In genomic region chr7:125444076-125444463, GRCm38 (mm10) we compare ENCODE assay signal across 7 mouse cellular contexts. TPM values are rescaled to one million over a fixed set of nuclear protein-coding genes. Genes with fewer than 3 reads are reported as not detected.
DNase-seq lines count a peak whose midpoint lies in the region; ATAC-seq and TF ChIP-seq lines count a peak whose summit lies in the region.

No protein-coding gene starts in this region.

- DNase-seq in lung, adult 2 months = peak; percentile 28
- DNase-seq in lung, postnatal 10 days = no peak
- peak; percentile 10 for DNase-seq in liver
- DNase-seq in ovary, postnatal 10 days (ENCODE audit: low spot score) = no peak

- peak overlapping the region; percentile 67 for H3K9ac ChIP-seq in embryonic facial prominence, embryonic 12.5 days
- H3K9ac ChIP-seq in heart, embryonic 16.5 days (ENCODE audit: low read length) = peak overlapping the region; percentile 87
- H3K9ac ChIP-seq in neural tube, embryonic 13.5 days = peak overlapping the region; percentile 81

- no peak for TF ChIP-seq POLR2A in lung, adult 2 months (IDR thresholded peaks at IDR 0.05; ENCODE audit: borderline replicate concordance, extremely low read depth, low read depth, low read length)

- peak overlapping the region; percentile 55 for H3K4me2 ChIP-seq in embryonic facial prominence, embryonic 12.5 days (replicated peaks)
- H3K4me2 ChIP-seq in heart, embryonic 16.5 days (ENCODE audit: low read depth, low read length) = peak overlapping the region; percentile 88
- peak overlapping the region; percentile 87 for H3K4me2 ChIP-seq in neural tube, embryonic 13.5 days

- TF ChIP-seq CTCF in lung, adult 2 months (IDR thresholded peaks at IDR 0.05; ENCODE audit: insufficient read depth, low read length) = no peak

- 12% methylated on average over 10 of the region's 10 CpGs for WGBS in lung, adult 2 months
- 25% methylated on average over 10 of the region's 10 CpGs for WGBS in embryonic facial prominence, embryonic 12.5 days
- WGBS in heart, embryonic 16.5 days = 25% methylated on average over 10 of the region's 10 CpGs
- WGBS in neural tube, embryonic 13.5 days = 23% methylated on average over 10 of the region's 10 CpGs

- peak overlapping the region; percentile 97 for H3K27ac ChIP-seq in embryonic facial prominence, embryonic 12.5 days
- peak overlapping the region; percentile 97 for H3K27ac ChIP-seq in heart, embryonic 16.5 days (ENCODE audit: low read length)
- H3K27ac ChIP-seq in neural tube, embryonic 13.5 days (replicated peaks) = peak overlapping the region; percentile 98

- no peaks in the 10 kb centered on the region for H3K36me3 ChIP-seq in embryonic facial prominence, embryonic 12.5 days
- no peaks in the 10 kb centered on the region for H3K36me3 ChIP-seq in heart, embryonic 16.5 days (ENCODE audit: control insufficient read depth, insufficient read depth)
- no peaks in the 10 kb centered on the region for H3K36me3 ChIP-seq in neural tube, embryonic 13.5 days

- peak overlapping the region; percentile 99 for H3K4me3 ChIP-seq in lung, adult 2 months (replicated peaks; ENCODE audit: extremely low read depth, low read depth, low read length)
- H3K4me3 ChIP-seq in embryonic facial prominence, embryonic 12.5 days = peak overlapping the region; percentile 59
- H3K4me3 ChIP-seq in heart, embryonic 16.5 days (ENCODE audit: low read length) = peak overlapping the region; percentile 79
- H3K4me3 ChIP-seq in neural tube, embryonic 13.5 days = peak overlapping the region; percentile 57

- H3K9me3 ChIP-seq in embryonic facial prominence, embryonic 12.5 days = no peaks in the 10 kb centered on the region
- H3K9me3 ChIP-seq in heart, embryonic 16.5 days (replicated peaks; ENCODE audit: control insufficient read depth, low read length) = peaks cover 4% of the 10 kb centered on the region
- H3K9me3 ChIP-seq in neural tube, embryonic 13.5 days = no peaks in the 10 kb centered on the region

- H3K27me3 ChIP-seq in embryonic facial prominence, embryonic 12.5 days = no peaks in the 10 kb centered on the region
- no peaks in the 10 kb centered on the region for H3K27me3 ChIP-seq in heart, embryonic 16.5 days (ENCODE audit: control insufficient read depth, insufficient read depth, low read length)
- no peaks in the 10 kb centered on the region for H3K27me3 ChIP-seq in neural tube, embryonic 13.5 days

- 0 out of 2 replicates have a peak, but pooled peaks have one; percentile 0 for ATAC-seq in embryonic facial prominence, embryonic 12.5 days (ENCODE audit: insufficient number of reproducible peaks, insufficient read depth, low FRiP score, low TSS enrichment)
- peak; percentile 4; the same call in 1 of the 2 replicates for ATAC-seq in heart, embryonic 16.5 days (replicated peaks; ENCODE audit: extremely low read depth, insufficient read depth, low FRiP score)
- ATAC-seq in neural tube, embryonic 13.5 days (ENCODE audit: low read depth) = peak; percentile 7

- H3K4me1 ChIP-seq in lung, adult 2 months (ENCODE audit: control insufficient read depth, insufficient read depth, low read length) = peaks cover 2% of the 10 kb centered on the region; the same call in 1 of the 2 replicates
- H3K4me1 ChIP-seq in embryonic facial prominence, embryonic 12.5 days = peaks cover 10% of the 10 kb centered on the region; the same call in 1 of the 2 replicates
- H3K4me1 ChIP-seq in heart, embryonic 16.5 days (ENCODE audit: control insufficient read depth, insufficient read depth, low read length) = peaks cover 10% of the 10 kb centered on the region
- peaks cover 21% of the 10 kb centered on the region for H3K4me1 ChIP-seq in neural tube, embryonic 13.5 days (replicated peaks)

RNA-seq across cellular contexts. Expression of gene Kdm8, which starts 0.4 kb away (rescaled TPM):
- polyA plus RNA-seq in lung, adult 2 months (2012; rRNA removed) = 4.6 and 6.0 TPM in 2 replicates
- polyA plus RNA-seq in embryonic facial prominence, embryonic 12.5 days (2016; fragmentation: Nextera tagmentation; extraction: Ambion mirVana) = 11.8 and 12.1 TPM in 2 replicates
- 6.3 and 7.4 TPM in 2 replicates for polyA plus RNA-seq in heart, embryonic 16.5 days (2015; fragmentation: Nextera tagmentation; extraction: Ambion mirVana)
- 4.7 and 5.4 TPM in 2 replicates for polyA plus RNA-seq in neural tube, embryonic 13.5 days (2015; fragmentation: Nextera tagmentation; extraction: Ambion mirVana)

RNA-seq across cellular contexts. Expression of gene Nsmce1, which starts 47.3 kb away (rescaled TPM):
- polyA plus RNA-seq in lung, adult 2 months (2012; rRNA removed) = 35.5 and 38.0 TPM in 2 replicates
- polyA plus RNA-seq in embryonic facial prominence, embryonic 12.5 days (2016; fragmentation: Nextera tagmentation; extraction: Ambion mirVana) = 121 and 123 TPM in 2 replicates
- 94.9 and 102 TPM in 2 replicates for polyA plus RNA-seq in heart, embryonic 16.5 days (2015; fragmentation: Nextera tagmentation; extraction: Ambion mirVana)
- 93.2 and 105 TPM in 2 replicates for polyA plus RNA-seq in neural tube, embryonic 13.5 days (2015; fragmentation: Nextera tagmentation; extraction: Ambion mirVana)

Comparison
In these comparisons a context has a peak if more than half of its experiments do, and no peak if none do; other contexts are left out.
1. DNase-seq: peak in lung, adult 2 months (single experiment) and liver (single experiment); none in lung, postnatal 10 days (single experiment) and ovary, postnatal 10 days (single experiment).
2. Peak in every context shown above with its lines, with median percentiles within 50 percentile points of each other: H3K4me3 ChIP-seq, ATAC-seq, H3K27ac ChIP-seq, H3K4me2 ChIP-seq and H3K9ac ChIP-seq.